Mouse (Mus musculus) layer of hippocampus, postnatal 14 days (tissue): ENCODE results near the gene Lig1. TPM values are rescaled to one million over a fixed set of nuclear protein-coding genes. Genes with fewer than 3 reads are reported as not detected.
"Not testable (repeated sequence)": the region's sequence is repeated elsewhere in the genome, so short reads cannot be mapped to it uniquely, and the experiment has no call there.

Experiments
- DNase-seq, 2 experiments: peaks; one replicate each; pipeline ENCODE4 v3.0.0; 2021 to 2022; ENCODE audit warnings: low spot score in 2 of 2, mixed read lengths in 1 of 2
- long read RNA-seq, 2 experiments: library from polyadenylated mRNA; stranded (forward); transcript quantifications; one replicate each; pipeline ENCODE4 v2.0.0; 2021
- total RNA-seq, 2 experiments: library from RNA; stranded (reverse); gene quantifications; 2 replicates each; pipeline ENCODE4 v1.2.3; 2021

Gene Lig1
- total RNA-seq = 1 to 10 TPM; 7.1 to 9.5 TPM
- long read RNA-seq, experiment 1, partial matches to known transcripts = 0 of 9 reads
- long read RNA-seq, experiment 1, other reads (novel, unspliced or antisense) = 6 of 9 reads
- long read RNA-seq, experiment 2, partial matches to known transcripts = 1 of 21 reads
- long read RNA-seq, experiment 2, other reads (novel, unspliced or antisense) = 17 of 21 reads

GRCm38 (mm10) chr7:13277081-13277480 lies at the start of gene Lig1:
Gene Lig1, plus strand, starts transcription at chr7:13277283.
- DNase-seq = no peak

- peak in 1 of 2 experiments; percentile 10 for DNase-seq
These were observed 16.1 kb upstream of the Lig1 start for GRCm38 (mm10) chr7:13260746-13261700.

- DNase-seq = no peak
These were observed 13.2 kb upstream of the Lig1 start for GRCm38 (mm10) chr7:13263851-13264250.

- DNase-seq = no peak
These were observed 12.7 kb upstream of the Lig1 start for GRCm38 (mm10) chr7:13264396-13264795.

- no peak for DNase-seq
These were observed 8.3 kb upstream of the Lig1 start for GRCm38 (mm10) chr7:13268749-13269260.

- DNase-seq = no peak
These were observed 7.7 kb upstream of the Lig1 start for GRCm38 (mm10) chr7:13269394-13269793.

- no peak for DNase-seq
These were observed 5.4 kb upstream of the Lig1 start for GRCm38 (mm10) chr7:13271704-13272103.

- DNase-seq = no peak
These were observed 750 bp downstream of the Lig1 start for GRCm38 (mm10) chr7:13277833-13278232.

- peak; percentile 94 to 95 for DNase-seq
These were observed 1.3 kb downstream of the Lig1 start, which contains the start of gene Zswim9 for GRCm38 (mm10) chr7:13278308-13278891. Gene Zswim9, minus strand, starts transcription at chr7:13278721.

- DNase-seq = not testable (repeated sequence)
These were observed 1.9 kb downstream of the Lig1 start for GRCm38 (mm10) chr7:13278957-13279356.

GRCm38 (mm10) chr7:13288621-13289020 lies 11.5 kb downstream of the Lig1 start:
- peak in 1 of 2 experiments; percentile 17 for DNase-seq

- DNase-seq = no peak
These were observed 13.1 kb downstream of the Lig1 start for GRCm38 (mm10) chr7:13290041-13290675.

- no peak for DNase-seq
These were observed 14.3 kb downstream of the Lig1 start for GRCm38 (mm10) chr7:13291370-13291769.

GRCm38 (mm10) chr7:13293878-13294855 lies 17.1 kb downstream of the Lig1 start:
- no peak for DNase-seq

- DNase-seq = no peak
These were observed 18.2 kb downstream of the Lig1 start for GRCm38 (mm10) chr7:13295256-13295655.

- no peak for DNase-seq
These were observed 20.6 kb downstream of the Lig1 start for GRCm38 (mm10) chr7:13297636-13298035.

GRCm38 (mm10) chr7:13298821-13299220 lies 21.7 kb downstream of the Lig1 start:
- no peak for DNase-seq

- no peak for DNase-seq
These were observed 24.6 kb downstream of the Lig1 start for GRCm38 (mm10) chr7:13301643-13302042.

GRCm38 (mm10) chr7:13302780-13303179 lies 25.7 kb downstream of the Lig1 start:
- DNase-seq = no peak

GRCm38 (mm10) chr7:13303372-13303771 lies 26.3 kb downstream of the Lig1 start:
- DNase-seq = no peak
